Mouse (Mus musculus) myocyte (in vitro differentiated cells): Measurements from ENCODE around the gene Hps3.

Experiments
- CEBPB ChIP-seq: IDR thresholded peaks from 2 replicates; pipeline ENCODE4 v1.6.1; 2011; ENCODE audit warnings: mild to moderate bottlenecking, moderate library complexity; ENCODE audit not compliant: poor library complexity, insufficient read depth, severe bottlenecking
- MAX ChIP-seq: IDR thresholded peaks from one replicate; pipeline ENCODE4 v1.6.1; 2011; ENCODE audit warnings: low read depth, mild to moderate bottlenecking, control low read depth
- POLR2A ChIP-seq: IDR thresholded peaks from one replicate; pipeline ENCODE4 v1.6.1; 2011; ENCODE audit warnings: low read depth, mild to moderate bottlenecking, control low read depth, moderate library complexity; ENCODE audit not compliant: insufficient read length
- POLR2AphosphoS2 ChIP-seq: IDR thresholded peaks from one replicate; pipeline ENCODE4 v1.6.1; 2011; ENCODE audit warnings: low read depth, control low read depth; ENCODE audit not compliant: insufficient read length
- TCF12 ChIP-seq: IDR thresholded peaks from one replicate; pipeline ENCODE4 v1.6.1; 2011; ENCODE audit warnings: mild to moderate bottlenecking, control low read depth; ENCODE audit not compliant: poor library complexity, insufficient read depth, severe bottlenecking
- USF1 ChIP-seq: IDR thresholded peaks from one replicate; pipeline ENCODE4 v1.6.1; 2011; ENCODE audit warnings: low read depth, mild to moderate bottlenecking, control low read depth, moderate library complexity

GRCm38 (mm10) chr3:20033761-20034718 is 1.1 kb downstream of the Hps3 start:
- TF ChIP-seq POLR2A (no peak), USF1 (no peak), MAX (no peak), POLR2AphosphoS2 (no peak), TCF12 (no peak), CEBPB (no peak)
